Mouse (Mus musculus): ENCODE measurements around the gene Arl13b.

Gene Arl13b

GRCm38 (mm10) chr16:62846498-62847312 is at the start of gene Arl13b:
Gene Arl13b, minus strand, starts transcription at chr16:62847040.
- peak; percentile 55 to 90 for DNase-seq (ENCODE audit: low spot score in 2 of 2)

DNA sequence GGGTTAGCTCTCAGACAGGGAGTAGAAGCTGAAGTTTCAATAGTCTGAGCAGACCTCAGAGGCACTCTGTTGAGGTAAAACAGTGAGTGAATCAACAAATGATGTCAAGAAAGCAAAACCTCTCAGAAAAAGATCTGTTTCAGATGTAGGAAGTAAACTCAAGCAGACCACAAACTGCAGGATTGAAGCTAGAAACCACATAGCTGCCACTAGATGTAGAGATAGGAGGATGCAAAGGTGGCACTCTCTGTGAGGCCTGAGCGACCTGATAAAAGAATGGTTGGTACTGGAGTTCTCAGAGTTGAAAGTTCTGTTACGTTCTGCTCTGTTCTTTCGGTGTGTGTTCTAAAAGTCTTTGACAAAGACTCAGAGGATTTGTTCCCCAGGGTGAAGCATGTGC is 49.0 kb upstream of the Arl13b start:
- no peak for DNase-seq (ENCODE audit: low spot score in 2 of 2)

GRCm38 (mm10) chr16:62874065-62874464 is 27.2 kb upstream of the Arl13b start:
- no peak for DNase-seq (ENCODE audit: low spot score in 2 of 2)

GRCm38 (mm10) chr16:62873180-62873579 is 26.3 kb upstream of the Arl13b start:
- DNase-seq (ENCODE audit: low spot score in 2 of 2): no peak

DNA sequence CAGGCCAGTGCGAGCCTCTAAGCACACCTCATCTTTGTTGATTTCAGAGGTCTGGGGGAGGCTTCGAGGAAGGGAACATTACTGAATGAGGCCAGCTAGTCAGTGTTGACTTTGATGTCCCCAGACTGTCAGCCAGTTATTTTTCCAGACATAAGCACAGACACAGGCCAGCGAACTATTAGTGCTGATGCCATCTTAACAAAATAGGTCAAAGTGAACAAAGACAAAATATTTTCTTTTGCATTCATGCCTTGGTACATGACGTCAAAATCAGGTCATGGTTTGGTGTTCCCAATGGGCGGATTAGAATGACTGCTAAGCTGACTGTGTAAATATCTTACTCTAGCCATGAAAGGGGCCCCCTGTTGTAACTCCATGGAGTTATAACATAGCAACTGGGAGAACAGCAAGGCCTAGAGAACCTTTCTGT is 25.9 kb upstream of the Arl13b start:
- DNase-seq (ENCODE audit: low spot score in 2 of 2): no peak

DNA sequence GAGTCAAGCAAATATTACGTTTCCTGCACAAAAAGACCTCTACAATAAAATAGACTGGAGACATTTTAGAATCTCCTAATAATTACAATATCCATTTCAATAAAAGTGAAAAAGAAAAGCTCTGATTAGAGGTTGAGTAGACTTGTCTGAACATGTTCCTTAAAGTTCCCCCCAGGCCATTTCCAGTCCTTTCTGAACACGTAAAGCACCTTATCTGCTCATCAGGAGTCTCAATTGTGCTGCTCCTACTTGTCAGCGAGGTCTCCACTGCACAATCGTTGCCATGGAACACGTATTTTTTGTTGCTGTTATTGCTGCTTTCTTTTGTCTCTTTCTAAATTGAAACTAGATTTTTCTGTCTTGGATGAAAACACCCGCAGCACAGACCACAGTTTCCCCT is 14.6 kb upstream of the Arl13b start:
- DNase-seq (ENCODE audit: low spot score in 2 of 2): no peak

DNA sequence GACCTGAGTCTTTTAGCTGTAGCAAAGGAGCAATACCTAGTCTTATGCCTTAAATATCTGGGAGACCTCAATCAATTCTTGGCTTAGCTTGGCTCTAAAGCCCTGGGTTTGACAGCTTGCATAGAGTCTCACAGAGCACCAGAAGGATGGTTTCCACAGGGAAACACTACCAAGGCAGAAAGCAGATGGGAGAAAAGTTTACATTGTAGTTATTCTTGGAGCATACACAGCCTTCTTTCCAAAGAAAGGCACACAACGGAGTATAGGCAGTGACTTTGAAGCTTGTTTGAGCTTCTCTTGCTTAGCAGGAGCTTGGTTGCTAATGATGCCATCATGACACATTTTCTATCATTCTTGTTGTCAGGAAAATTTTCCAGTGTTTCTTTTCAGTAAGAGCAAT is 13.3 kb upstream of the Arl13b start:
- DNase-seq (ENCODE audit: low spot score in 2 of 2): no peak

GRCm38 (mm10) chr16:62858018-62858417 is 11.2 kb upstream of the Arl13b start:
- no peak for DNase-seq (ENCODE audit: low spot score in 2 of 2)

DNA sequence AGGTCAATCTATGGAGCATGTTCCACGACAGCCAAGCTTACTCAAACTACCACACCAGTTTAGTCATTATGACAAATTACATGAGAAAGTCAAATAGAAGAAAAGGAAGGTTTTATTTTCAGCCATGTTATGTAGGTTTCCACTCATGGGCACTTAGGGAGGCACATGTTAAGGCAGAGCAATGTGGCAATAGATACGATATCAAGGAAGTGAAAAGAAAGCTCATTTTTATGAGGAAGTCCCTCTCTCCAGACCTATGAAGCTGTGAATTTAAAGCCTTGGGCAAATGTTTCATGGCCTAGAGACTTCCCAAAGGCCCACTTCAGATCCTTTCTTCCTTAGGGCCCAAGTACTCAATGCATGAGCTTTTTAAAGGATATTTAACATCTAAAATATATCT is 10.7 kb upstream of the Arl13b start:
- no peak for DNase-seq (ENCODE audit: low spot score in 2 of 2)

DNA sequence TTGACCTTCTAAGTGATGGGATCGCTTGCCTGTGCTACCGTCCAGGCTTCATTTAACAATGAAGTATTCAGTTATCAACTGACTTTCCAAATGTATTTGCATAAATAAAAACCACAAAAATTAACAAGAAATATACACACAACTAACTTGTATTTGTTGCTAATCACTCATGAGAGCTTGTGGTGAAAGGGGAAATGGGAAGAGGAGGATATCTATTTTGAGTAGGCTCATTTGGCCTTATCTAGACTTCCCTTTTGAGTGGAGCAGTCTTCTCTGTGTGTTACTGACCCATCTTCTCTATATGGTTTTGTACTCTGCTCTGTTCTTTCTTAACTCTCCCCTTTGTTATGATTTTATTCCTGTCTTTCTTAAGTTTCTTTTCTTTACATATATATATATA is 9.4 kb upstream of the Arl13b start:
- DNase-seq (ENCODE audit: low spot score in 2 of 2): no peak

DNA sequence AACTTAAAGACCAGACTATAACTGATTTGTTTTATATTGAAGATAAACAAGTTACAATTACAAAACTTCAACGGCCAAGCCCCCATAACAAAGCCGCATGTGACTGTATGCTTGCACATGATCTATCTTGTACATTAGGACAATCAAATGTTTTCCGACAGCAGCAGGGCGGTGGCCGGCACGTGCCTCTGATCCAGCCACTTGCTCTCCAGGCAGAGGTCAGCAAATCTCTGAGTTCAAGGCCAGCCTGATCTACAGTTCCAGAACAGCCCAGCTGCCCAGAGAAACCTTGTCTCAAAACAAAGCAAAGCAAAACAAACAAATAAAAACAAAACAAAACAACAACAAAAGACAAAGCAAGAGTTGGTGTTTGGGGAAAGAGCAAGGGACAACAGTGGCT is 8.5 kb upstream of the Arl13b start:
- no peak for DNase-seq (ENCODE audit: low spot score in 2 of 2)

DNA sequence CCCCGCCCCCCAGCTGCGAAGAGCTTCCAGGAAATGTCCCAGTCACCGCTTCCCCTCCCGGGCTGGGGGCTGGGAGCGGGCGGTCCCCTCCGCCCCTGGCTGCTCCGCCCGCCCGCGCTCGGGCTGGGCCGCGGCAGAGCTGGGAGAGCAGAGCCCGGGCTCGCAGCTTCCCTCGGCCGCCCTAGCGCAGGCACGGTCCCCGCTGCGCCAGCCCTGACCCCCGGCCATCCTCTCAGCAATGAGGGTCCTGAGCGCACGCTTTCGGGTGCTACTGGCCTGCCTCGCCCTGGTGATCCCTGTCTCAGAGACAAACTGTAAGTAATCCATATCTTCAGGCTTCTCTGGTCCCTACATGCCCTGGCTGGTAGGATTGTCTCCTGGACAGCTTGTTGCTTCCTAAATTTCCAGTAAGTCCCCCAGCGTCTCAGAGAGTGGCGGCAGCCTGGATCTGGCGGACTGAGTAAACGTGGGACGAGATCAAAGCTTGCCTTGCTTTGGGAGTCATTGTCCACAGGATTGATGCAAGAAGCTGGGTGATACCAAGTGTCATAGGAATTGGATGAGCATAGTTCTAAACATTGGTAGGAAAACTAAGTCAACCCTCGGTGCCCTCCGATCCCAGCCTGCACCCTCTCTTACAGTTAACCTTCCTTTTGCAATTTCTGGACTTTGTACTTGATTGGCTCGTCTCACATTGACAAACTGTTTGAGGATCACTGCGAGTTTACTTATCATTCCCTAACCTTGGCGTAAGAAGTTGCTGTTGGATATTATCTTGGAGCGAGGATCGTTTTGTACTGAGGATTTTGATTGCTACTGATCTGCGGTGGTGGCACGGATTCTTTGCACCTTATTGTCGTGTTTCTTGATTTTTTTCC is 7.6 kb upstream of the Arl13b start, which contains the start of gene Pros1:
Pros1 (plus strand) TSS at position 117 of the 878 bp plus-strand sequence.
- peak; percentile 12 to 43 for DNase-seq (ENCODE audit: low spot score in 2 of 2)

GRCm38 (mm10) chr16:62853611-62854126 is 6.8 kb upstream of the Arl13b start:
- DNase-seq (ENCODE audit: low spot score in 2 of 2): no peak

GRCm38 (mm10) chr16:62852464-62853252 is 5.8 kb upstream of the Arl13b start:
- no peak for DNase-seq (ENCODE audit: low spot score in 2 of 2)

DNA sequence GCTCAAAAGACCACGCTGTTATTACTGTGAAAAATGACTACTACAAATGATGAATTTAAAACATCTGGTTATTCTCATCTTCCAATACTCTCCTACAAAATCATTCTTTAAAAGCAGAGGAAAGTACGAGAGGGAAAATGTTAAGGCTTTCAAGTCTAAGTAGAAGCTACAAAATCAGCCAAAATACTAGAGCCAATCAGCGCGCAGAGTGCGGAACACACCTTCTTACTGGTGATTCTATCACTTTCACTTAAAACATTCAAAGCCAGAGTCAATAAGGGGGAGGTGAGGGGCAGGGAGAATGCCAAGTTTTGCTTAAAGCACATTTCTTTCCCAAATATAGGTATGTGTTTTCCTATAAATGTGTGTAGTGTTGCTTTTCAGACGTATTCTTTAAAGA is 1.5 kb downstream of the Arl13b start:
- DNase-seq (ENCODE audit: low spot score in 2 of 2): no peak

DNA sequence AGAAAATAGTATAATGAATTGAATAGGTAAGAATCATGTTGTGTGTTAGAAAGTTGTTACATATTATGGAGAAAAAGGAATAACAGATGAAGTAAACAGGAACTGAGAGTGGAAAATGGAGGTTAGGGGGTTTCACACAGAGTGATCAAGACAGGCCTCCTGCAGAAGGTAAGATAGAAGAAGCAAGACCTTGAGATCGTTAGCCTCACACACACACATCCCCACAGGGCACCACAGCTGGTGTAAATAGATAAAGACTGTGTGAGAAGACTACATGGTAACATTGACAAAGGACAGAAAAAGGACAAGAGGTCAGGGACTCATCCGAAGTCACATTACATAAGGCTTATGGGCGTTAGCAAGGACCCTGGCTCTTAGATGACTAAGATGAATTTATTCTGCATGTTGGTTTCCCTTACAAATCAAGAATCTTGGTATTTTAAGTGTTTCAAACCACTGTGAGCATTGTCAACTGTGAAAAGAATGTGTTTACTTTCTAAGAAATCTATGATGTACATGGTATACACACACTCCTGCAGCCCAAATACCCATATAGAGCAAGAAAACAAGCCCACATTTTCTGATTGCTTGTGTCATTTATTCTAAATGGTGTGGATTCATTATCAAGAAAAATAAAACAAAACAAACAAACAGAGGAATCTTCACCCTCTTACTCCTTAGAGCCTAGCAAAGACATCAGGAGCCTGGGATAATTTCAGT is 12.7 kb downstream of the Arl13b start:
- DNase-seq (ENCODE audit: low spot score in 2 of 2): no peak

- peak; percentile 18 to 64 for DNase-seq (ENCODE audit: low spot score in 2 of 2)
Measured at GRCm38 (mm10) chr16:62832481-62832880, 14.4 kb downstream of the Arl13b start.

DNA sequence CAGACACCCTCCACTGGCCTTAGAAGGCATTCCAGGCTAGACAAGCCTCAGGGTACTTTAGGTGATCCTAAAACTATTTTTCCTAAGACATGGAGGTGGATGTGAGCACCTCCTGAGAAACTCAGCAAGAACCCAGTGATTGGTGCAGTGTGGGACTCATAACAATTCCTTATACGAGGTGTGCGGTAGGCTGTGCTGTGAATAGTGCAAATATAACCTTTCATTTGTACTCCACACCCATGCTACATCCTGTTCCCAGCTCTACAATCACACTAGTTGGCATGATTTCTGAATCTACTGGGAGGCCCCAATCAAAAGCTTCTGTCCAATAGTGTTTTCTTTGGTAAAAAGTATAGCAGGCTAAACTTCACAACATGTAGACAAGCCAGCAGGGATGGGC is 14.8 kb downstream of the Arl13b start:
- no peak for DNase-seq (ENCODE audit: low spot score in 2 of 2)

GRCm38 (mm10) chr16:62826156-62827001 is 20.5 kb downstream of the Arl13b start:
- no peak for DNase-seq (ENCODE audit: low spot score in 2 of 2)

GRCm38 (mm10) chr16:62822472-62822871 is 24.4 kb downstream of the Arl13b start:
- DNase-seq (ENCODE audit: low spot score in 2 of 2): no peak
